Mouse (Mus musculus) hindbrain, embryonic 12.5 days (tissue): ENCODE measurements at regions not wholly inside any gene's neighbourhood (a gene's known extent, or its start where the extent isn't known, plus 50 kb on each side); places are given as distances from the start of the nearest gene placed in this dataset.
A peak's percentile ranks its signal among the peaks of the same experiment; 100 is the strongest.

ENCODE experiments used
- ATAC-seq: fragments of 200-750 bp; cut with Nextera tagmentation; 2 replicates; pipeline ENCODE4 v1.8.0; 2017; ENCODE audit warnings: moderate TSS enrichment; ENCODE audit not compliant: low FRiP score
- H3K27ac ChIP-seq: fragments of 300-500 bp; sonication (generic); 2 replicates; pipeline ENCODE4 v1.5.1; 2016; ENCODE audit warnings: mild to moderate bottlenecking
- H3K27me3 ChIP-seq: fragments of 300-500 bp; sonication (generic); 2 replicates; pipeline ENCODE4 v1.6.1; 2016; ENCODE audit warnings: mild to moderate bottlenecking
- H3K36me3 ChIP-seq: fragments of 300-500 bp; sonication (generic); 2 replicates; pipeline ENCODE4 v1.6.1; 2016; ENCODE audit warnings: mild to moderate bottlenecking
- H3K4me1 ChIP-seq: fragments of 300-500 bp; sonication (generic); 2 replicates; pipeline ENCODE4 v1.6.1; 2016
- H3K4me2 ChIP-seq: fragments of 300-500 bp; sonication (generic); replicated peaks from 2 replicates; pipeline ENCODE4 v1.6.1; 2016; ENCODE audit warnings: mild to moderate bottlenecking
- H3K4me3 ChIP-seq: fragments of 300-500 bp; sonication (generic); 2 replicates; pipeline ENCODE4 v1.5.1; 2016; ENCODE audit warnings: mild to moderate bottlenecking
- H3K9ac ChIP-seq: fragments of 300-500 bp; sonication (generic); 2 replicates; pipeline ENCODE4 v1.6.1; 2016; ENCODE audit warnings: mild to moderate bottlenecking, moderate library complexity
- H3K9me3 ChIP-seq: fragments of 300-500 bp; sonication (generic); replicated peaks from 2 replicates; pipeline ENCODE4 v1.6.1; 2016; ENCODE audit warnings: mild to moderate bottlenecking
- WGBS: fragments of 180-500 bp; shearing (Covaris S2); methylation state at CpG from one replicate; pipeline ENCODE4 v1.1.7; 2016; 5-methylcytosine and 5-hydroxymethylcytosine counted together

DNA sequence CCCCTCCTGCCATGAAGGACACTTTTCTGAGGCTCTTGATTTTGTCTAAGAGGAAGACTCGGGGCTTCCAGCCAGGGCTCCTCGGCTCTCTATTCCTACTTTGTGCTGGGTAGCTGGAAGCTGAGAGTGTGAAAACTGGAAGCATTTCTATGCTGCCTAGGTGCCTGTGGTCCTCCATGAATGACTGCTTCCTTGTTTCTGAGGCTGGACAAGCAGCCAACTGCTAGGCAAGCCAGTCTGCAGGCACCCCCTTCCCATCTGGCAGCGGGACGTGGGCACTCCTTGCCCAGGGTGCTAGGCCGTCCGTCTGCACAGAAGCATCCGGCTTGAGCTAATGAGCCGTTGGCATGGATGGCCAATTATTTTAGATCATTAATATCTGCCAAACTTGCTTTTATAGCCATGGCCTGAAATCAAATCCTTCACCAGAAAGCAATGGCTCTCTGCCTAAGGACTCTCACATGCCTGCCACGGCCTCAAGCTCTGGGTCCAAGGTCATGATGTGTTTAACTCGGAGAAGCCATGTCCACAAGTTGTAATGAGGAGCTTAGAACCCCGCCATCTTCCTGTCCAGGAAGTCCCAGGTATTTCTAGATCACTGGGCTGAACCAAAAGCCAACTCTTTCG is 534.5 kb upstream of the Adam5 start:
- ATAC-seq = no peak
- Histone ChIP-seq H3K9me3 (no peaks in the 10 kb centered on the region), H3K27ac (no peak overlapping the region), H3K4me1 (peaks cover 3% of the 10 kb centered on the region; the same call in 1 of the 2 replicates), H3K36me3 (no peaks in the 10 kb centered on the region), H3K4me2 (no peak overlapping the region), H3K4me3 (no peak overlapping the region), H3K9ac (no peak overlapping the region), H3K27me3 (peaks cover 11% of the 10 kb centered on the region)
- 86% methylated on average over 12 of the region's 12 CpGs for WGBS

GRCm38 (mm10) chr8:25353822-25354770 is 529.9 kb upstream of the Adam5 start:
- 11% methylated on average over 27 of the region's 27 CpGs for whole genome bisulfite sequencing
- Histone ChIP-seq H3K27ac (no peak overlapping the region), H3K9ac (no peak overlapping the region), H3K4me1 (peaks cover 5% of the 10 kb centered on the region; the same call in 1 of the 2 replicates), H3K4me2 (peak overlapping the region; percentile 44), H3K36me3 (no peaks in the 10 kb centered on the region), H3K9me3 (no peaks in the 10 kb centered on the region), H3K4me3 (0 out of 2 replicates have a peak overlapping the region, but pooled peaks have one; percentile 10), H3K27me3 (peaks cover 22% of the 10 kb centered on the region)
- no peak for ATAC-seq

DNA sequence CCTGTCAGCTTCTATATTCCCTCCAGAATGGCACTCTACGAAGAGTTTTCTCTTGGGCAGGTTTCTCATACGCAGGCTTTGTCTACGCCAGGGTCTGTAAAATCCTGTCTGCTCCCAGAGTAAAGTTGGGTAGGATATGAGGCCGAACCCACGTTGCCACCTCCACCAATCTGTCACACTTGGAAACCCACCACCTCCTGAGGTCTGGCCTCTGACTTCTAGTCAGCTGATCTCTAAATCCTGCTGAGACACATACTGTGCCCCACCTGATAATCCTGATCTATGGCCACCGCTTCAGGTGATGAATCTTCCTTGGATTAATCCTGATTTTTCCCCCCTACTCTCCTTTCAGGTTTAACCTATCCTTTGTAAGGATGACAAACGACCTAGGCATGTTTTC is 529.2 kb upstream of the Adam5 start:
- WGBS = 45% methylated on average over 7 of the region's 7 CpGs
- H3K4me1 ChIP-seq = peaks cover 5% of the 10 kb centered on the region; the same call in 1 of the 2 replicates
- no peak overlapping the region for H3K27ac ChIP-seq
- no peaks in the 10 kb centered on the region for H3K9me3 ChIP-seq
- ATAC-seq = no peak
- H3K9ac ChIP-seq = no peak overlapping the region
- H3K27me3 ChIP-seq = peaks cover 22% of the 10 kb centered on the region
- no peaks in the 10 kb centered on the region for H3K36me3 ChIP-seq
- 0 out of 2 replicates have a peak overlapping the region, but pooled peaks have one; percentile 10 for H3K4me3 ChIP-seq
- peak overlapping the region; percentile 44 for H3K4me2 ChIP-seq

DNA sequence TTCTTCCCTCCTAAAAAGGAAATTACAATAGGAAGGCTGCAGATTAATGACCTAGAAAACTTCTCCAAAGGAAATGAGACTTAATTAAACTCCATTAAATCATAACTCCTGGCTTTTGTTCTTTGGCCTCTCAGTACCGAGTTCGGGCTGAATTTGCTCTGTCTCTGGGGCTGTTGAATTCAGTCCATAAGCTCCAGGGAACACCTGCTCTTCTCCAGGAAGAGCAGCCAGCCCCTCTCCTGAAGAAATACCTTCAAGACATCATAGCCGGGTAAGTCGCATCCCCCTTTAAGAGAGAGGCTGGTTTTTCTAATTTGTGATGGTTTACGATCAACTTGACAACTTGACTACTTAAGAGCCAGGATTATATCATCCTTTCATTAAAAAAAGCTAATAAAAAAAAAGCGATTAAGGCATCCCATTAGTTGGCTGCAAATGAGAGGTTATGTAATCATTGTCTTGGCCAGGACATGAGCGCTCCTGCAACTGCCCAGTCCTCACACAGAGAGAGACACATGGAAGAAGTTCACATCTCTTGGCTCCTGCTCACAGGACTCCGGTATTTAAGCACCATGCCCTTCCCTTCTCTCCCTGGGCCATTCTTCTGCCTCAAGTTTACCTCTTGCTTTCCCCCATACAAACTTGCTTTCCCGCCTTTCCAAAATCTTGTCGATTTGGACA is 524.0 kb upstream of the Adam5 start:
- Histone ChIP-seq H3K4me2 (no peak overlapping the region), H3K27me3 (peaks cover 7% of the 10 kb centered on the region), H3K9ac (no peak overlapping the region), H3K27ac (no peak overlapping the region), H3K4me1 (peaks cover 1% of the 10 kb centered on the region), H3K4me3 (no peak overlapping the region), H3K36me3 (no peaks in the 10 kb centered on the region), H3K9me3 (peaks cover 5% of the 10 kb centered on the region; the same call in 1 of the 2 replicates)
- ATAC-seq = no peak
- WGBS = 93% methylated on average over 10 of the region's 10 CpGs

- Histone ChIP-seq H3K27ac (peak overlapping the region; percentile 48; the same call in 1 of the 2 replicates), H3K4me2 (no peak overlapping the region), H3K4me1 (peaks cover 5% of the 10 kb centered on the region), H3K9me3 (peaks cover 5% of the 10 kb centered on the region; the same call in 1 of the 2 replicates), H3K27me3 (no peaks in the 10 kb centered on the region), H3K4me3 (no peak overlapping the region), H3K9ac (no peak overlapping the region), H3K36me3 (no peaks in the 10 kb centered on the region)
- 66% methylated on average over 10 of the region's 10 CpGs for WGBS
- ATAC-seq = no peak
Measured at GRCm38 (mm10) chr8:25343160-25343602, 519.0 kb upstream of the Adam5 start.

GRCm38 (mm10) chr8:25342501-25342900 is 518.3 kb upstream of the Adam5 start:
- Histone ChIP-seq H3K27me3 (no peaks in the 10 kb centered on the region), H3K27ac (0 out of 2 replicates have a peak overlapping the region, but pooled peaks have one; percentile 48), H3K4me1 (peaks cover 5% of the 10 kb centered on the region), H3K36me3 (no peaks in the 10 kb centered on the region), H3K4me3 (no peak overlapping the region), H3K4me2 (no peak overlapping the region), H3K9ac (no peak overlapping the region), H3K9me3 (peaks cover 5% of the 10 kb centered on the region; the same call in 1 of the 2 replicates)
- no peak for ATAC-seq
- 79% methylated on average over 5 of the region's 5 CpGs for WGBS

DNA sequence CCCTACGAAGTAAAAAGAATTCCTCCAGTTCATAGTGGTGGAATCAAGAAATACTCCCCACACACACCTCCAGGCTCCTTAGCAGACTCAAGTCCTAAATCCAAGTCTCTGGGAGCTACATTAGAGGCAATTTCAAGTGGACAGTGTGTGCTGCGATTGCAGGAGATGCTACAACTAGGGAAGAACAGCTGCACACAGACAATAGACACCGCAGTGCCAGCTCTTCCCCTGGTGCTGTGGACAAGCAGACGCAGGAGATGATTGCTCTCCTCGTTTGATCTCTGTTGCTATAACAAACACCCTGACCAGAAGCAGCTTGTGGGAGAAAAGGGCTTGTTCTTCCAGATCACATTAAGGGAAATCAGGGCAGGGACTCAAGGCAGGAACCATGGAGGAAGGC is 517.1 kb upstream of the Adam5 start:
- Histone ChIP-seq H3K9ac (no peak overlapping the region), H3K4me3 (no peak overlapping the region), H3K27ac (no peak overlapping the region), H3K27me3 (no peaks in the 10 kb centered on the region), H3K36me3 (no peaks in the 10 kb centered on the region), H3K9me3 (peaks cover 5% of the 10 kb centered on the region; the same call in 1 of the 2 replicates), H3K4me1 (peaks cover 5% of the 10 kb centered on the region), H3K4me2 (no peak overlapping the region)
- 69% methylated on average over 5 of the region's 5 CpGs for WGBS
- ATAC-seq = no peak

DNA sequence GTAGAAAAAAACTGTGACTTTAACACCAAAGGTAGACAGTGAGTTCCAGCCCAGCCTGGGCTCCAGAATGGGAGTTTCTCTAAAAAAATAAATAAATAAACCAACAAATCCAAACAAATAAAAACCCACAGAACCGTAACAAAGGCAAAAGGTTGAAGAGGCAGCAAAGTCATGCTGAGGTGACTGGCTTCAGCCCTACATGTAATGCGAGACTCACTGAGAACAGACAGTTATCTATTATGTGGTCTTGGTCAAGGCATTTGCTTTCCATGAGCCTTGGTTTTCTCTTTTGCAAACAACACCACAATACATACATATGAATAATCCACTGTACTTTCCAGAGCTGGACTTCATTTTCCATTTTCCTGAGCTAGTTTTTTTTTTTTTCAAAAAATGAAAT is 516.6 kb upstream of the Adam5 start:
- Histone ChIP-seq H3K4me2 (no peak overlapping the region), H3K9me3 (peaks cover 5% of the 10 kb centered on the region; the same call in 1 of the 2 replicates), H3K4me3 (no peak overlapping the region), H3K4me1 (peaks cover 5% of the 10 kb centered on the region), H3K9ac (no peak overlapping the region), H3K36me3 (no peaks in the 10 kb centered on the region), H3K27me3 (no peaks in the 10 kb centered on the region), H3K27ac (no peak overlapping the region)
- 75% methylated on average over 2 of the region's 2 CpGs for WGBS
- ATAC-seq = no peak

DNA sequence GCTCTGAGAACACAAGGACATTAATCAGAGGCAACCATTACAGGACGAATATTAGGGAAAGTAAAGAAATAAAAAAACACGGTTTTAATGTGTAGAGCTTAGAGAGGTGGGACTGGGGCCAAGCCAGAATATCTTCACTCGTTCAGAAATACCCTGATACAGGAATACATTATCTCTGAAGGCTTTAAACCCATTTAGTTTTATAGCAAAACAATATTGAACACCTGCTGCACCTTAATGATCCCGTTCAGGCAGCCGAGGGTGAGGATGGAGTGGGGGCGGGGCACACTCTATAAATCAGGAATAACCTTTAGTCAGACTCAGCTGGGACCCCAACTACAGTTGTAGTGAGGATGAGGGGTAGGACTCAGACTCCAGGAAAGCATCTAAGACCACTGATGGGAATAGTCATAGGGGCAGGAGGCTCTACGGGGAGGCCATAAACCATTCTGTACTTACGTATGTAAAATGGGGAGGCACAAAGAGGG is 508.0 kb upstream of the Adam5 start:
- H3K9ac ChIP-seq = no peak overlapping the region
- H3K27me3 ChIP-seq = no peaks in the 10 kb centered on the region; the same call in 1 of the 2 replicates
- H3K36me3 ChIP-seq = no peaks in the 10 kb centered on the region
- H3K4me2 ChIP-seq = no peak overlapping the region
- no peak overlapping the region for H3K4me3 ChIP-seq
- 70% methylated on average over 8 of the region's 8 CpGs for WGBS
- peaks cover 12% of the 10 kb centered on the region for H3K4me1 ChIP-seq
- no peak for ATAC-seq
- H3K9me3 ChIP-seq = no peaks in the 10 kb centered on the region
- H3K27ac ChIP-seq = no peak overlapping the region; the same call in 1 of the 2 replicates

- H3K9me3 ChIP-seq = no peaks in the 10 kb centered on the region
- no peak overlapping the region for H3K4me3 ChIP-seq
- H3K4me2 ChIP-seq = no peak overlapping the region
- 60% methylated on average over 7 of the region's 7 CpGs for WGBS
- H3K4me1 ChIP-seq = peaks cover 12% of the 10 kb centered on the region
- H3K36me3 ChIP-seq = no peaks in the 10 kb centered on the region
- H3K9ac ChIP-seq = no peak overlapping the region
- no peaks in the 10 kb centered on the region; the same call in 1 of the 2 replicates for H3K27me3 ChIP-seq
- no peak for ATAC-seq
- H3K27ac ChIP-seq = no peak overlapping the region
Measured at GRCm38 (mm10) chr8:25331161-25331776, 507.1 kb upstream of the Adam5 start.

DNA sequence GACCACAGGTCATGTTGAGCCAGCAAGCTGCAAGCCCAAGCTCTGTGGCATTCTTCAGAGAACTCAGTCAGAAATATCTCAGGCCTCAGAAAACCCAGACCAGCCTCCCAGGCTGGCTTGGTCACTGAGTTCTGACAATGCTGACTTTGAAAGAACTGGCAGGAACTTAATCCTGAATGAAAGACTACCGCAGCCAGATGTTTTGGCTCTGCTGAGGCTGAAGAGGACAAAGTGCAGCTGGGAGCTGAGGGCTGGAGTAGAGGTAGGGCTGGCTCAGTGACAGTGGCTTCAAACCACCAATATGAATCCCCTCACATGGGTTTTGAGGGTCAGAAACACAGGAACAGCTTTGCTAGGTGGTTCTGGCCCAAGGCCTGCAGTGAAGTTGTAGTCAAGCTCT is 505.6 kb upstream of the Adam5 start:
- Histone ChIP-seq H3K9ac (no peak overlapping the region), H3K4me1 (peaks cover 12% of the 10 kb centered on the region), H3K27ac (no peak overlapping the region), H3K36me3 (no peaks in the 10 kb centered on the region), H3K4me2 (no peak overlapping the region), H3K9me3 (no peaks in the 10 kb centered on the region), H3K27me3 (no peaks in the 10 kb centered on the region; the same call in 1 of the 2 replicates), H3K4me3 (no peak overlapping the region)
- 17% methylated on average over 1 of the region's 1 CpGs for WGBS
- no peak for ATAC-seq
